Mouse (Mus musculus) hindbrain, postnatal 0 days (tissue): ENCODE results near the gene Irx6. TPM values are rescaled to one million over a fixed set of nuclear protein-coding genes. Genes with fewer than 3 reads are reported as not detected.

Source experiments
- ATAC-seq: fragments of 200-750 bp; cut with Nextera tagmentation; 2 replicates; pipeline ENCODE4 v1.8.0; 2017; ENCODE audit warnings: mild to moderate bottlenecking, moderate TSS enrichment, moderate library complexity
- DNase-seq: peaks from one replicate; pipeline ENCODE4 v3.0.0-alpha.2; 2015; ENCODE audit warnings: low spot score
- H3K27ac ChIP-seq: fragments of 300-500 bp; sonication (generic); 2 replicates; pipeline ENCODE4 v1.5.1; 2014; ENCODE audit warnings: mild to moderate bottlenecking
- H3K27me3 ChIP-seq: fragments of 300-500 bp; sonication (generic); 2 replicates; pipeline ENCODE4 v1.6.1; 2014; ENCODE audit warnings: low read length, mixed read lengths; ENCODE audit not compliant: insufficient read depth
- H3K36me3 ChIP-seq: fragments of 300-500 bp; sonication (generic); 2 replicates; pipeline ENCODE4 v1.6.1; 2014; ENCODE audit warnings: low read length, mixed read lengths; ENCODE audit not compliant: insufficient read depth
- H3K4me1 ChIP-seq: fragments of 300-500 bp; sonication (generic); 2 replicates; pipeline ENCODE4 v1.6.1; 2014; ENCODE audit warnings: antibody characterized with exemption, low read length, mixed read lengths; ENCODE audit not compliant: insufficient read depth
- H3K4me2 ChIP-seq: fragments of 300-500 bp; sonication (generic); 2 replicates; pipeline ENCODE4 v1.6.1; 2014; ENCODE audit warnings: low read depth, mild to moderate bottlenecking, low read length, moderate library complexity, mixed read lengths
- H3K4me3 ChIP-seq: fragments of 300-500 bp; sonication (generic); 2 replicates; pipeline ENCODE4 v1.5.1; 2014; ENCODE audit warnings: low read length
- H3K9ac ChIP-seq: fragments of 300-500 bp; sonication (generic); replicated peaks from 2 replicates; pipeline ENCODE4 v1.6.1; 2014; ENCODE audit warnings: mild to moderate bottlenecking, low read length, moderate library complexity, mixed read lengths
- H3K9me3 ChIP-seq: fragments of 300-500 bp; sonication (generic); 2 replicates; pipeline ENCODE4 v1.6.1; 2016; ENCODE audit warnings: low read length, mixed read lengths
- CTCF ChIP-seq: IDR thresholded peaks from 2 replicates; pipeline ENCODE4 v1.5.1; 2016; ENCODE audit warnings: antibody characterized with exemption, control low read depth, low read depth
- WGBS: fragments of 180-500 bp; shearing (Covaris S2); extraction: QIAGEN DNeasy Blood & Tissue Kit; methylation state at CpG from one replicate; pipeline ENCODE4 v1.1.7; 2014; 5-methylcytosine and 5-hydroxymethylcytosine counted together
- polyA plus RNA-seq: library from polyadenylated mRNA; unstranded; fragments of >200 nt; fragmentation: Nextera tagmentation; extraction: Ambion mirVana; gene quantifications from 2 replicates; pipeline ENCODE4 v1.2.1, GENCODE M21; 2015
- total RNA-seq: library from RNA; depleted of rRNA; stranded (reverse); fragments of >200 nt; gene quantifications from 2 replicates; pipeline ENCODE4 v1.2.3, GENCODE M21; 2014; rRNA removed

Irx6 gene
- total and polyA plus RNA-seq, 2 experiments from 2014 or later = 0.79 to 0.99 TPM

DNA sequence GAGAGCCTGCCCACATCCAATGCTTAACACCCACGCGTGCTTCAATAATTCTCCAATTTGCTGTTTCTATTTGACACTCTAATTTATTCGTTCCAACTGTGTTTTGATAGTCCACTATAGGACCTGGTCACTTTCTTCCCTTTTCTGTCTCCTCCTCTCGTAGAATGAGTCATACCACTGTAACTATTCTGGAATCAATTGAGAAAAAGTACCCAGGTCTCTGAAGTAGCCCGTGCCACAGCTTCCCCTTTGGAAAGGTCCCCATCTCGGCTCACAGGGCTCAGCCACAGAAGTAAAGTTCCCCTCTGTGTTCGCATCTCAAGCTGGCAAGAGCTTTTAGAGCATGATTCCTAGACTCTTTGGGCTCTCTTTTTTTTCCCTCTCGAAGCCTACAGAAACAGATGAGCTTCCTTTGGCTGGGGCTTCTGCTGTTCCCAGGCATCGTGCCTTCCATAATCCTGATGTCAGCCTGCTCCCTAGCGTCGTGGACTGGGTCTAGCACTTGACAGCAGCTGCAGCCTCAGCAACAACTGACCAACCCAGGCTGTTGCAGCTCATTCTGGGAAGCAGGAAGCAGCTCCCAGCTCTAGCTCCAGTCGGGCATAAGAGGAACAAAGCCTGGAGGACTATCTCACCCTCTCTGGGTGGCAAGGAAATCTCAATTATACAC lies 47.3 kb downstream of the Irx6 start:
- H3K4me2 ChIP-seq = no peak overlapping the region

DNA sequence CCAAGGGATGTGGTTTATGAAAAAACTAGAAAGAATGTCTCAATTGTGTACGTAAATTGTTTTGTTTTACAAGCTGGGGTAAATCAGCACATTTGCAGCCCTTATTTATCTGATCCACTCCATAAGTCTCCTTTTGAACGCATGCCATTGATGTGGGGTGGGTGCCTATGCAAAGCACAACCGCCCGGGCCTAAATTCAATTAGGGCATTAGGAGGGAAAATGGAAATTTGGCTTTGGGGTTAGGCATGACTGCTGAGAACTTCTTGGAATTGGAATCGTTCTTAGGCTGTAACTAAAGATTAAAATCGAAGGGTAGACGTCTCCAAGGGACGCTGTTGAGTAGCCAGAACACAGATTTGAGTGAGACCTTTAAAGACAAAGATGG lies 47.8 kb downstream of the Irx6 start:
- H3K4me2 ChIP-seq = no peak overlapping the region
- no peak for ATAC-seq
- 39% methylated on average over 8 of the region's 8 CpGs for WGBS

More for the DNA sequence above, 47.3 kb downstream of the Irx6 start:
- Histone ChIP-seq H3K9ac (no peak overlapping the region), H3K9me3 (no peaks in the 10 kb centered on the region), H3K4me1 (peaks cover 9% of the 10 kb centered on the region; the same call in 1 of the 2 replicates), H3K27ac (no peak overlapping the region), H3K27me3 (no peaks in the 10 kb centered on the region), H3K36me3 (no peaks in the 10 kb centered on the region), H3K4me3 (no peak overlapping the region)
- DNase-seq (peak; percentile 93), ATAC-seq (peak; percentile 96)
- 32% methylated on average over 12 of the region's 12 CpGs for WGBS
- peak; percentile 94 for TF ChIP-seq CTCF

DNA sequence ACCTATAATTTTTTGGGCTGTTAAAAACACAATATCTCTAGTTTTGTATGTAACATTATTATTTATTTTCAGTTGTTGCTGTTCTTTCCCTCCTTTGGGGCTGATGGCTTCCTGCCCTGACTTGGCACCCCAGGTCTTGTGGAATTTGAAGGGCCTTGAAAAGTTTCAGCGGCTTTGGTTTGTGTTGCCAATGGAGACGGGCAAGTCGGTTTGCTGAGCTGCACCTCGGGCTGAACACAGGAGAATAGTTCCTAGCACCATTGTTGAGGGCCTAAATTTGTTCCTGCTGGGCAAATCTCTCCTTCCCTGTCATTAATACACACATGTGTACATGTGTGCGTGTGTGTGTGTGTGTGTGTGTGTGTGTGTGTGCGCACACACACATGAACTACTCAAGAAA lies 49.2 kb downstream of the Irx6 start:
- Histone ChIP-seq H3K36me3 (no peaks in the 10 kb centered on the region), H3K4me1 (peaks cover 9% of the 10 kb centered on the region; the same call in 1 of the 2 replicates), H3K27ac (no peak overlapping the region), H3K4me3 (no peak overlapping the region), H3K27me3 (no peaks in the 10 kb centered on the region), H3K9ac (no peak overlapping the region), H3K4me2 (no peak overlapping the region), H3K9me3 (no peaks in the 10 kb centered on the region)
- peak; percentile 38 for DNase-seq
- no peak for TF ChIP-seq CTCF
- ATAC-seq = no peak
- 38% methylated on average over 6 of the region's 6 CpGs for WGBS

More for the DNA sequence above, 47.8 kb downstream of the Irx6 start:
- no peak overlapping the region for H3K4me3 ChIP-seq
- H3K4me1 ChIP-seq = peaks cover 9% of the 10 kb centered on the region; the same call in 1 of the 2 replicates
- no peak overlapping the region for H3K9ac ChIP-seq
- no peaks in the 10 kb centered on the region for H3K36me3 ChIP-seq
- no peaks in the 10 kb centered on the region for H3K27me3 ChIP-seq
- no peaks in the 10 kb centered on the region for H3K9me3 ChIP-seq
- H3K27ac ChIP-seq = no peak overlapping the region
- no peak for DNase-seq
- no peak for TF ChIP-seq CTCF

DNA sequence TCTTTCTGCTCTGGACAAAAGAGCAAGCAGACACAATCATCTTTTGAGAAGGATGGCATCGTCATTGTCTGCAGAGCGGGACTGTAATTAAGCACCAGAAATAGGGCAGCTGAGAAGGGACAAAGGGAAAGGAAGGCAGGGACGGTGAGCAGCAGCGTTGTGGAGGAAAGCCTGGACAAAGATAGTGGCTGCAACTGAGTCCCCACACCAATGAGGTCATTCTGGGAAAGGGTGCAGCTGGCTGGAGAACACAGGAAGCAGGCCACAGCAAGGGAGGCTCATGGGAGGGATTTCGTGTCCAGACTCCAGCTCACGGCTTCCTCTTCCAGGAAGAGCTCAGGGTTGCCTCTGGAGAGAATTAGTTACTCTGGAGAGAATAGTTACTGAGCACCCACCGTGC lies 49.9 kb downstream of the Irx6 start:
- Histone ChIP-seq H3K9me3 (no peaks in the 10 kb centered on the region), H3K4me3 (no peak overlapping the region), H3K27me3 (no peaks in the 10 kb centered on the region), H3K36me3 (no peaks in the 10 kb centered on the region), H3K27ac (no peak overlapping the region), H3K4me1 (peaks cover 9% of the 10 kb centered on the region; the same call in 1 of the 2 replicates), H3K4me2 (no peak overlapping the region), H3K9ac (no peak overlapping the region)
- TF ChIP-seq CTCF = no peak
- 20% methylated on average over 7 of the region's 7 CpGs for WGBS
- DNase-seq = no peak
- 0 out of 2 replicates have a peak, but pooled peaks have one; percentile 47 for ATAC-seq

DNA sequence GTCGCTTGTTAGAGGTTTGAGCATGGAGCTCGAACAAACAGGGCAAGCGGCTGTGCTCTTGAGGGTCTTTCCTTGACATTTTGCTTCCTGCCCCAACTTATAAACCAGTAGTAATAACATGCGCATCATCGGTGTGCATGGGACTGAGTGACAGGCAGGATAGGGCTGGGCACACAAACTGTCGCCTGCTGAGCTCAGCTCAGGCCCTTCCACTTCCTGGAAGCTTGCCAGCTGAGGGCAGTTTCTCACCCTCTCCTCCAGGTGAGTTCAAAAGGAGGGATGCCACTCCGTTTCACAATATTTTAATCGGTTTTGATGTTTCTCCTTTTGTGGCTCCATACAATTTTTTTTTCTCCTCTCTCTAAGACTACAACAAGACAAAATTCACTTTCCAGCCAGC lies 50.3 kb downstream of the Irx6 start:
- Histone ChIP-seq H3K36me3 (no peaks in the 10 kb centered on the region), H3K27ac (no peak overlapping the region), H3K9me3 (no peaks in the 10 kb centered on the region), H3K4me3 (no peak overlapping the region), H3K27me3 (no peaks in the 10 kb centered on the region), H3K4me1 (peaks cover 9% of the 10 kb centered on the region; the same call in 1 of the 2 replicates), H3K9ac (no peak overlapping the region), H3K4me2 (no peak overlapping the region)
- DNase-seq (no peak), ATAC-seq (no peak)
- 43% methylated on average over 8 of the region's 8 CpGs for WGBS
- no peak for TF ChIP-seq CTCF

Other genes with a start within 250 kb of the Irx6 start
- 12.7 and 16.9 TPM in 2 replicates for gene Mmp2, start 153.0 kb downstream of the Irx6 start, total RNA-seq
- gene Mmp2, start 153.0 kb downstream of the Irx6 start, polyA plus RNA-seq = 13.0 and 16.1 TPM in 2 replicates
- 6.2 and 10.9 TPM in 2 replicates for gene Lpcat2, start 181.1 kb downstream of the Irx6 start, total RNA-seq
- gene Lpcat2, start 181.1 kb downstream of the Irx6 start, polyA plus RNA-seq = 12.7 and 12.8 TPM in 2 replicates
- gene Capns2, start 227.1 kb downstream of the Irx6 start, total RNA-seq = 0.68 TPM in 1 of 2 replicates, not detected in the other
- gene Capns2, start 227.1 kb downstream of the Irx6 start, polyA plus RNA-seq = not detected in 2 replicates